Mouse (Mus musculus) embryonic fibroblast, embryonic 13.5 days (primary cell): ENCODE results near the gene Prickle4.

ENCODE experiments used
- CTCF ChIP-seq: IDR thresholded peaks from 2 replicates; pipeline ENCODE4 v1.5.1; 2011; ENCODE audit warnings: mild to moderate bottlenecking, control low read depth, low read length, moderate library complexity, borderline replicate concordance; ENCODE audit not compliant: insufficient read depth
- POLR2A ChIP-seq: IDR thresholded peaks from 2 replicates; pipeline ENCODE4 v1.6.1; 2011; ENCODE audit warnings: low read depth, mild to moderate bottlenecking, control low read depth, low read length, moderate library complexity

DNA sequence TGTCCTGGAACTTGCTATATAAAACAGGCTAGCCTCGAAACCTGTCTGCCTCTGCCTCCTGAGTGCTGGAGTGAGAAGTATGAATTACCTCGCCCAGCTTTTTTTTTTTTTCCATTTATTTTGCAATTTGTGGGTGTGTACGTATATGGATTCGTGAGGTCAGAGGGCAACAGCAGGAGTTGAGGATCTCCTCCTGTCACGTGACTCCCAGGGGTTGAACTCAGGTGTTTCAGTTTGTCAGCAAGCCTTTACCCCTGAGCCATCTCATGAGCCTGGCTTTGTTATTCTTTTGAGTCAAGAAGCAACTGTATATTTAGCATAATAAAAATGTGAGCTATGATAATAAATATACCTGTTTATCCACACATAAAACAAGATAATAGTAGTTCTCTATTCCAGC, 38.8 kb downstream of the Prickle4 start:
- TF ChIP-seq POLR2A, result no peak
- no peak for TF ChIP-seq CTCF
